Mouse (Mus musculus) gastrocnemius, postnatal 14 days (tissue): ENCODE data around the gene Zfp882. TPM values are rescaled to one million over a fixed set of nuclear protein-coding genes. Genes with fewer than 3 reads are reported as not detected.
"Not testable (repeated sequence)": the region's sequence is repeated elsewhere in the genome, so short reads cannot be mapped to it uniquely, and the experiment has no call there.

Source experiments
- DNase-seq: peaks from one replicate; pipeline ENCODE4 v3.0.0; 2021; ENCODE audit warnings: mixed read lengths
- intact Hi-C: fragments of 180-260 bp; cut with DNase I; formaldehyde crosslinking; loops from one replicate; pipeline ENCODE4 v1.15.1; 2025; ENCODE audit warnings: low total_unique reads
- total RNA-seq, 2 experiments: library from RNA; stranded (reverse); gene quantifications; 2 replicates each; pipeline ENCODE4 v1.2.3; 2021

The Zfp882 gene
- total RNA-seq, 2 experiments from 2014 or later, result 1.5 to 2.5 TPM

DNA sequence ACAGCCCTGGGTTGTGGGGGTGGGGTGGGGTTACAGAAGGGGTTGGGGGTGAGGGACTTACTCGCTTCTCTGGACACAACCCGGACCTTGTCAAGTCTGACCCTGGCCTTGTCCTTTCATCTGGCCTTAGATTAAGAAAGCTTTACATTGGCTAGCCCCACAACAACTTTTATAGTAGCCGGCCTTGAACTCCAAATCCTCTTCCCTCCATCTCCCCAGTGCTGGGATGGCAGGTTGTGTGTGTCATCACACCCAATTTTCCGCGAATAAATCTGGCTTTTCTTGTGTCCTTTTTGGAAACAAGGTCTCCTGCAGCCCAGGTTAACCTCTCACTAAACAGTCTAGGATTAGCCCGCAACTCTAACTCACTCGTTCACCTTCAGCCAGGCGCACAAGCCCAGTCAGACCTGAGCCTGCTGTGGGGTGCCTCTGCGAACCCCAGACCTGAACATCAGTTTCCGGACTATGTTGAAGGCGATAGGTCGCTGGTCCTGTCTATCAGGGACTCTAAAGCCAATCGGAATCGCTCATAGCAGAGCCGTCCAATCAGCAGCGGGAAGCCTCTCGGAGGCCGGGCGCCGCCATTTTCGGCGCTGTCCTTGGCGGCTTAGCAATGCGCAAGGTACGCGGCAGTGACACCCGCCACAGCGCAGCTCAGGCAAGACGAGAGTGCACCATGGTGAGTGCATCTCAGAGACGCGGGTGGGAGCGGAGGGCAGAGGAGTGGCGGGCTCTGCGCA is 42.2 kb downstream of the Zfp882 start, which contains the start of gene Zfp961:
Gene Zfp961, plus strand, starts transcription at position 557 of the 740 bp plus-strand sequence.
- peak; percentile 96 for DNase-seq
- intact Hi-C loops, result loop anchor here (5.0 kb wide), 1 partner anchor 33 kb away; no protein-coding TSS in a partner anchor

DNA sequence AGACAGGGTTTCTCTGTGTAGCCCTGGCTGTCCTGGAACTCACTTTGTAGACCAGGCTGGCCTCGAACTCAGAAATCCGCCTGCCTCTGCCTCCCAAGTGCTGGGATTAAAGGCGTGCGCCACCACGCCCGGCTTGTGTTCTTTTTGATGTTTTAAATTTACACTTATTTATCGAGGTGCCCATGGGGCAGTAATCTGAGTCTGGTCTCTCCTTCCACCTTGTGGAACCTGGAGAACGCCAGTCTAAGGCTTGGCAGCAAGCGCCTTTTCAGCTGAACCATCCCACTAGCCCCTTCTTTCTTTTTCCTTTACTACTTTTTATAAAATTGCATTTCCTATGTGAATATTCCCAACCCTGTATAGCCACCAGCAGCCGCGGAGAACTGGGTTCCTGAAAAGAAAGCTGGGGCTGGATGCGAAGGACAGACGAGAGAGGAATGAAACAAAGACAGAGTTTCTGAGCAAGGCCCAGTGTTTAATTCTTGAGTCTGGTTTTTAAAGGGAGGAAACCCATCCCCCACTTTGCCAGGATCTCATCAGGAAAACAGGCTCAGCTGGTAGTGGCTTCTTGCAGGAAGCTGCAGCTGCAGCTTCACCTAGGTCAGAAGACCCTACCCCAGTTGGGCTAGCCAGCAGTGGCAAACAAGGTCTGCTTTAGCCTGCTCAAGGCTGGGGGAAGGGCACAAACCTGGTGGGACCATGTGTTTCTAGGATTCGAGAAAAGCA is 43.2 kb downstream of the Zfp882 start:
- intact Hi-C loops, result loop anchor here (5.0 kb wide), 1 partner anchor 34 kb away; no protein-coding TSS in a partner anchor

DNA sequence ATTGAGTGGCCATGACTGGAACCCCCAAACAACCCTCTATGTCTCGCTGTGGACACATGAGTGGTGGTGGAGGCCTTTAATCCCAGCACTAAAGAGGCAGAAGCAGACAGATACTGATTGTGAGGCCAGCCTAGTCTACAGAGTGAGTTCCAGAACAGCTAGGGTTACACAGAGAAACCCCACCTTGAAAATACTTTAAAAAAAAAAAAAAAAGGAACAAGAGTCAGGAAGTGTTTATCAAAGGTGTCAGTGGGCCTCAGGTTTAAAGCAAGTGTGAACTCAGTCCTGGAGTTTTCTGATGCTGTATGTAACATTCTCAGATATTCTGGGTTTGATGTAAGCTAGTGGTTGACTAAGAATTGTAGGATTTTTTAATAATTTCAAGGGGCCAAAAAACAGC is 44.1 kb downstream of the Zfp882 start:
- intact Hi-C loops, result loop anchor here (5.0 kb wide), 1 partner anchor 35 kb away; no protein-coding TSS in a partner anchor
- no peak for DNase-seq

More for the DNA sequence above, 43.2 kb downstream of the Zfp882 start:
- DNase-seq, result no peak

DNA sequence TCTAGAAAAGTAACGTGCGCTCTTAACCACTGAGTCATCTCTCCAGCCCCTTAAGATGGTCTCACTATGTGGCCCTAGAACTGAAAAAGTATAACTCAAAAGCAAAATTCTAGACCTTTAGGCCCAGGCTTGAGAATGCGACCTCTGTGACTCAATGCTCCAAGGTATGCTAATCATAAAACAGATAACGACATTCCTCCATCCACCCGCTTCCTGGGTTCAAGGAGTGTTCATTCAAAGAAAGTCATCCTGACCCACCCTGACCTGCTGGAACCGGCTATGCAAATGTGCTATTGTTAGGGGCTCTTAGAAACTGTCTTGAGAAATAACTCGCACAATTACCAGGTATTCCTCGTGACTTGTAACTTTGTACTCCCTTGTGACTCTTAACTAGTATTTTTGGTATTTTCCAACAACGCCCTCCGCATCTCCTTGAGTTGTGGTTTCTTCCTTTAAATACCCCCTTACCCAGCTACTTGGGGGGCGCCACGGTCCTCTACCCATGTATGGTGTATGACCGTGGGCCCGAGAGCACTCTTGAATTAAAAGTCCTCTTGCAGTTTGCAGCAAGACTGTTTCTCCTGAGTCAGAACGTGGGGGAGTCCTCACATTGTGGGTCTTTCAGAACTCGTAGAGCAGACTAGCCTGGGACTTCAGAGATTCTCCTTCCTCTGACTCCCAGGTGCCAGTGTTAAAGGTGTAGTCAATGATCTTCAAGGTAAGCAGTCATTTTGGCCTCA is 44.7 kb downstream of the Zfp882 start:
- not testable (repeated sequence) for DNase-seq
- intact Hi-C loops, result loop anchor here (5.0 kb wide), 1 partner anchor 36 kb away; no protein-coding TSS in a partner anchor

DNA sequence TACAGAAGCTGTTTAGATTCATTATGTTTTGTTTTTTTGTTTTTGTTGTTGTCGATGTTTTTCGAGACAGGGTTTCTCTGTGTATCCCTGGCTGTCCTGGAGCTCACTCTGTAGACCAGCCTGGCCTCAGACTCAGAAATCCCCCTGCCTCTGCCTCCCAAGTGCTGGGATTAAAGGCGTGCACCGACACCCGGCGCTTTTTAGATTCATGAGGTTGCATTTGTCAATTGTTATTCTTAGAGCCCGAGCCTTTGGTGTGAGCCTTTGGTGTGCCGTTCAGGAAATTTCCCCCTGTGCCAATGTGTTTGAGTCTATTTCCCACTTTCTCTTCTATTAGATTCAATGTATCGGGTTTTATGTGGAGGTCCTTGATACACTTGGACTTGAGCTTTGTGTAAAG is 46.3 kb downstream of the Zfp882 start:
- intact Hi-C loops, result loop anchor here (5.0 kb wide), 1 partner anchor 37 kb away; no protein-coding TSS in a partner anchor
- no peak for DNase-seq

DNA sequence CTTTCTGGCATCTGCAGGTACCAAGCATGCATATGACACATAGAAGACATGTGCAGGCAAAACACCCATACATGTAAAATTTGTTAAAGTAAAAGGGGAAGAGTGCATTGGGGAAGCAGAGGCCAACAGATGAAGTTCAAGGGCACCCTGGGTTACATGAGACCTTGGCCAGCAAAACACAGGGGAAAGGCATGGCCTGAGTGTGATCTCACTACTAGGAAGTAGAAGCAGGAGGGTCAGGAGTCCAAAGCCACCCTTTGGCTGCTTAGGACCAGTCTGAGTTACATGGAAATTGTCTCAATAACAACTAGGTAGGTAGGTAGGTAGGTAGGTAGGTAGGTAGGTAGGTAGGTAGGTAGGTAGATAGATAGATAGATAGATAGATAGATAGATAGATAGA is 52.1 kb downstream of the Zfp882 start:
- DNase-seq, result no peak
- intact Hi-C loops, result no loop called here

DNA sequence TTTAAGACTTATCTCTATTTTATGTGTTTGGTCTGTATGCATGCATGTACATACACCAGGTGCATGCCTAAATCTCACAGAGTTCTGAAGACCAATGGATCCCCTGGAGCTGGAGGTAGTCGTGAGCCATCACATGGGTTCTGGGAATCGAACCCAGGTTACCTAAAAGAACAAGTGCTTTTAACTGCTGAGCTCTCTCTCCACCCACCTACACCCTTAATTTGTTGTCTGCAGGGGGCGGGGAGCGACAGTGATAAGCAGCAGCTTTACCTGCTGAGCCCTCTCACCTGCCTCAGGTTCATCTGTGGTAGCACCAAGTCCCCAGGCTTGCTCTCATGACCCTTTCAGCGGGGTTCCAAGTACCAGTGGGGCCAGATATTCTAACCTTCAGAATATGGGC is 53.4 kb downstream of the Zfp882 start:
- DNase-seq, result no peak
- intact Hi-C loops, result no loop called here

DNA sequence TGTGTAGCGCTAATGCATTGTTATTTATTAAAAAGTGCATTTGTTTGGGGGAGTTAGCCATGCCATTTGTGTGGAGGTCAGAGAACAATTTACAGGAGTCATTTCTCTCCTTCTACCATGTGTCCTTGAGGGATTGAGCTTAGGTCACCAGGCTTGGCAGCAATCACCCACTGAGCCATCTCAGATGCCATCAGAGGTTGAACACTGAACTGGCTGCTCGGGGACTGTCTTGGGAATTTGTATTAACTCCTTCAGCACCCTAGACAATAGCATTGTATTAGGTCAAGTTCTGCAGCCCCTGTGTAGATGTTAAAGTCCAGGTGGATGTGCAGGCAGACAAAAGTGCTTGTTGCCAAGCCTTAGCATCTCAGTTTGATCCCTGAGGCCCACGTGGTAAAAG is 55.6 kb downstream of the Zfp882 start:
- DNase-seq, result no peak
- intact Hi-C loops, result no loop called here

DNA sequence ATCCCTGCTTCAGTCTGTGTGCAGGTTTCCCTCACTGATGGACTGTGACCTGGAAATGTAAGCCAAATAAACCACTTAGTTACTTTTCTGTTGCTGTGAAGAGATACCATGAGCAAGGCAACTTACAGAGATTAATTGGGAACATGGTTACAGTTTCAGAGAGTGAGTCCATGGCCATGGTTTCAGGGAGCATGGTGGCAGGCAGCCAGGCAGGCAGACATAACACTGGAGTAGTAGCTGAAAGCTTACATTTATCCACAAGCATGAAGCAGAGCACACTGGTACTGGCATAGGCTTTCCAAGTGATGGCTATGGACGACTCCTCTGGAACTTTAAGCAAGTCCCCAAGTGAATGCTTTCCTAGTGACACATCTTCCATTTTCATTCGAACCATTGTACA is 56.8 kb downstream of the Zfp882 start:
- DNase-seq, result no peak
- intact Hi-C loops, result no loop called here

Other genes with a start within 250 kb of the Zfp882 start
- under 1 TPM; 0.18 to 0.20 TPM for gene Unc13a, start 236.9 kb upstream of the Zfp882 start, total RNA-seq
- gene Jak3, start 232.3 kb upstream of the Zfp882 start, total RNA-seq, result 1 to 10 TPM; 2.6 to 2.8 TPM
- 1 to 10 TPM; 1.1 to 1.5 TPM for gene Insl3, start 219.4 kb upstream of the Zfp882 start, total RNA-seq
- gene B3gnt3, start 206.8 kb upstream of the Zfp882 start, total RNA-seq, result 1 to 10 TPM; 5.2 to 5.5 TPM
- gene Fcho1, start 182.9 kb upstream of the Zfp882 start, total RNA-seq, result under 1 TPM; 0.39 to 0.53 TPM
- gene Zfp709, start 26.6 kb upstream of the Zfp882 start, total RNA-seq, result 1 to 10 TPM; 2.7 to 3.1 TPM
- gene Zfp617, start within 50 bp of the Zfp882 start, total RNA-seq, result 10 to 100 TPM; 17.9 to 18.4 TPM
- 1 to 10 TPM; 2.9 to 3.3 TPM for gene Zfp961, start 42.4 kb downstream of the Zfp882 start, total RNA-seq
- gene Cyp4f18, start 101.0 kb downstream of the Zfp882 start, total RNA-seq, result under 1 TPM in 1 of 2 experiments, not detected in 1; 0.31 TPM
- not detected for gene Olfr372, start 132.6 kb downstream of the Zfp882 start, total RNA-seq
- gene Olfr373, start 174.6 kb downstream of the Zfp882 start, total RNA-seq, result not detected
- not detected for gene Olfr374, start 198.4 kb downstream of the Zfp882 start, total RNA-seq
- gene Tpm4, start 226.4 kb downstream of the Zfp882 start, total RNA-seq, result 10 to 100 TPM; 76.3 to 97.2 TPM